Mouse (Mus musculus) midbrain, embryonic 13.5 days (tissue): ENCODE results near the gene Col4a1. TPM values are rescaled to one million over a fixed set of nuclear protein-coding genes. Genes with fewer than 3 reads are reported as not detected.

Source experiments
- polyA plus RNA-seq: library from polyadenylated mRNA; unstranded; fragments of >200 nt; fragmentation: Nextera tagmentation; extraction: Ambion mirVana; gene quantifications from 2 replicates; pipeline ENCODE4 v1.2.1, GENCODE M21; 2015

The Col4a1 gene
- polyA plus RNA-seq, 1 experiment from 2014 or later: 83.4 TPM

Other genes starting within 250 kb of the Col4a1 start
- 28.6 and 39.1 TPM in 2 replicates for gene Col4a2, start within 50 bp of the Col4a1 start, polyA plus RNA-seq
- gene Rab20, start 165.9 kb upstream of the Col4a1 start, polyA plus RNA-seq: 0.28 and 0.36 TPM in 2 replicates
- 151 and 158 TPM in 2 replicates for gene Naxd, start 184.7 kb upstream of the Col4a1 start, polyA plus RNA-seq
- 21.0 and 23.8 TPM in 2 replicates for gene Cars2, start 238.0 kb upstream of the Col4a1 start, polyA plus RNA-seq
- gene Ing1, start 242.7 kb upstream of the Col4a1 start, polyA plus RNA-seq: 46.1 and 46.7 TPM in 2 replicates